Mouse (Mus musculus) cerebellum, postnatal 14 days (tissue): Measurements from ENCODE around the gene Thap7.
"Not testable (repeated sequence)": the region's sequence is repeated elsewhere in the genome, so short reads cannot be mapped to it uniquely, and the experiment has no call there.

ENCODE experiments used
- DNase-seq, 2 experiments: peaks; one replicate each; pipeline ENCODE4 v3.0.0; 2021; ENCODE audit warnings: mixed read lengths in 2 of 2

Thap7 gene

GRCm38 (mm10) chr16:17529981-17530586 is 852 bp downstream of the Thap7 start:
- peak in 1 of 2 experiments; percentile 43 for DNase-seq

- no peak for DNase-seq
Observed at GRCm38 (mm10) chr16:17528276-17528675, 2.7 kb downstream of the Thap7 start.

- no peak for DNase-seq
Observed at GRCm38 (mm10) chr16:17527606-17528005, 3.3 kb downstream of the Thap7 start.

GRCm38 (mm10) chr16:17526223-17526622 is 4.7 kb downstream of the Thap7 start:
- DNase-seq: no peak

GRCm38 (mm10) chr16:17525524-17525923 is 5.4 kb downstream of the Thap7 start:
- DNase-seq: no peak

- DNase-seq: no peak
Observed at GRCm38 (mm10) chr16:17524156-17524555, 6.8 kb downstream of the Thap7 start.

- DNase-seq: no peak
Observed at GRCm38 (mm10) chr16:17518910-17519309, 12.0 kb downstream of the Thap7 start.

GRCm38 (mm10) chr16:17511431-17511830 is 19.5 kb downstream of the Thap7 start:
- peak; percentile 55 to 62 for DNase-seq

- DNase-seq: no peak
Observed at GRCm38 (mm10) chr16:17510686-17511085, 20.2 kb downstream of the Thap7 start.

GRCm38 (mm10) chr16:17510143-17510542 is 20.8 kb downstream of the Thap7 start:
- DNase-seq: no peak

- DNase-seq: no peak
Observed at GRCm38 (mm10) chr16:17509240-17509597, 21.7 kb downstream of the Thap7 start.

- DNase-seq: peak; percentile 91 to 94
Observed at GRCm38 (mm10) chr16:17508546-17509239, 22.2 kb downstream of the Thap7 start, which contains the start of gene Lztr1. Lztr1 (plus strand) TSS chr16:17508688.

- not testable (repeated sequence) for DNase-seq
Observed at GRCm38 (mm10) chr16:17508031-17508430, 22.9 kb downstream of the Thap7 start.

- no peak for DNase-seq
Observed at GRCm38 (mm10) chr16:17507018-17507552, 23.9 kb downstream of the Thap7 start.

- no peak for DNase-seq
Observed at GRCm38 (mm10) chr16:17502681-17503080, 28.3 kb downstream of the Thap7 start.

- DNase-seq: peak; percentile 61 to 73
Observed at GRCm38 (mm10) chr16:17499249-17499883, 31.6 kb downstream of the Thap7 start.

GRCm38 (mm10) chr16:17496499-17497305 is 34.2 kb downstream of the Thap7 start:
- DNase-seq: peak; percentile 81 to 85

- peak; percentile 77 to 78 for DNase-seq
Observed at GRCm38 (mm10) chr16:17491896-17492561, 38.9 kb downstream of the Thap7 start.

- DNase-seq: peak; percentile 48 to 56
Observed at GRCm38 (mm10) chr16:17491154-17491553, 39.8 kb downstream of the Thap7 start.

GRCm38 (mm10) chr16:17489469-17490111 is 41.3 kb downstream of the Thap7 start, which contains the start of gene Aifm3:
Aifm3 (plus strand) TSS chr16:17489611.
- peak; percentile 53 to 74 for DNase-seq
